Mouse (Mus musculus): Measurements from ENCODE around the gene Xxylt1.
A peak's percentile ranks its signal among the peaks of the same experiment; 100 is the strongest.

The Xxylt1 gene

DNA sequence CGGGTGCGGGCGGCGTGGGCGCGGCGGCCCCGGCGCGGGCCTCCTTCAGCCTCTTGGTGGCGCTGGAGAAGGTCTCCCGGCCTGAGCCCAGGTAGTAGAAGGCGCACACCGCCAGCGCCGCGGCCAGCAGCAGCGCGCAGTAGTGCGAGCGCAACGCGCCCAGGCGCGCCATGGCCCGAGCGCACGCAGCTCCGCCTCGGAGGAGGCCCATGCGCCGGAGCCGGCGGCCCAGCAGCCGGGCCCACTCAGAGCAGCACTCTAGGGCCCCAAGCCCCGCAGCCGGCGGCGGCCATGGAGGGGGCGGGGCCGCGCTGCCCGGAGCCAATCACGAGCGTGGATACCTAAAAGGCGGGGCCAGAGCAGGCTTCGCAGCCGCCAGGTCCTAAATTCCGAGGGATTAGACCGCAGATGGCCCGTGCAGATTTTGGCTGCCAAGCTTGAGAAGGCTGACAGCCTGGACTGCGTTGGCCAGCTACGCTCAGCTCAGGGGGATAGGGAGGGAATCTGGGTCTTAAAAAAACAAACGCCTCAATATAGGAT lies at the start of gene Xxylt1:
Gene Xxylt1, minus strand, starts transcription at position 308 of the 540 bp plus-strand sequence.
- peak; percentile 96 for DNase-seq

DNA sequence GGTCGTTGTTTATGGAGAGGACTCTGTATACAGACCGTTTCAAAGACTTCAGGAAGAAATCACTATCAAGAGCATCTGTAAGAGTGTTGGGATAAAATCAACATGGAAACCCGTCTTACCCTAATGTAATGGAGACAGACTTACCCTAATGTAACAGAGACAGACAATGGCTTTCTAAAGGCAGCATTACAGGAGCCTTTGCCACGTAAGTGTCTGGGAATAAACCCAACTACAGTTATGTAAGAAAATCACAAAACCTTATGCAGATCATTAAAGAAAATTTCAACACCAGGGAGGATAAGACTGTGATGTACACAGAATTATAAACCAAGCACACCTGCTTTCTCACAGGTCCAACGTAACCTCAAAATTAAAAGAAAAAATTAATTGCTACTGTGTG lies 46.9 kb upstream of the Xxylt1 start:
- no peak for DNase-seq

DNA sequence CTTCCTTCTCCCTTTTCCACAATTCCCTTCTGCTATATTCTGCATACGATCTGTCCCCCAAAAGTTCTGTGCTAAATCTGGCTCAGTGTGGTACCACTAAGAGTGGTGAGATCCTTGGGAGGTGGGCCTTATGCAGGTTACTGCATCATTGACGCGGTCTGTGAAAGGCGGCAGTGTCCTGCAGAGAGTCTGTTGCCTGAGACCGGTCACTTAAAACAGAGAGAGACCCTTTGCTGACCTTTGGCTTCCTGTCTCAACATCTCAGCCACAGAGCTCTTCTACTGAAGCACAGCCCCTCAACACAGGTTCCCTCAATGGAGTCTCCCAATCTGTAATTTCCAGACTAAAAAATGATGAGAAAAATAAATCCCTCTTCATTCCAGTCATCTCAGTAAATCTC lies 43.8 kb upstream of the Xxylt1 start:
- DNase-seq: no peak

DNA sequence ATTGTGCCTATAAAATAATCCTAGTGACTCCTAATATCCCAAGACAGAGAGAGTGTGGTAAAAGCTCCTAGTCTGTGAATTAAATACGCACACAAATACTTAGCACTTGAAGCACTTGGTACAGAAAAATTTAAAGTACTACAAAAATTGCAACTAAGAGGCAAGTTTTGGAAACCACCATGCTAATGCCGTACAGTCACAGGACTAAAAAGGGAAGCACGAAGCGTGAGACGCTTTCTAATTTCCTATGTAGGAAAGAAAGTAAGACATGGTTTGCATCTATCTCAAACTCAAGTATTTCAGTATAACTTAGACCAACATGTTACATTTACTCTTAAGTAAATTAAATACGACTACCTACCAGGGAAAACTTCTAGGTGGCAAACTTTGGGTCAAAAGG lies 40.4 kb upstream of the Xxylt1 start:
- no peak for DNase-seq

DNA sequence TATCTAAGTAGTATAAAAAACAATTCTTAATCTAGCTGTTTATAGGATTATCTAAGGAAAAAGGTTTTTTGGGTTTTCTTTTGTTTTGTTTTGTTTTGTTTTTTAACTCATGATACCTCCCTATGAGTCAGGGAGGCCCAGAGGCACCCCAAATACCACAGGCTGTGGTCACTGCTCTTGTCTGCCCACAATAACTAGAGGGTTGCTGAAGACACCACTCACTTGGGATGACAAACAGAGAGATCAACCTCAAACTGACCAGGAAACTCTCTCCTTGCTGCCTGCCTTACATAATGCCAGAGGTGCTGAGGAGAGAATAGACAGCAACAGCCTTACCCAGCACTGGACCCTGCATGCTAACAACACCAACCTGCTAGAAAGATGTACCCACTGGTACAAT lies 32.4 kb upstream of the Xxylt1 start:
- DNase-seq: no peak

DNA sequence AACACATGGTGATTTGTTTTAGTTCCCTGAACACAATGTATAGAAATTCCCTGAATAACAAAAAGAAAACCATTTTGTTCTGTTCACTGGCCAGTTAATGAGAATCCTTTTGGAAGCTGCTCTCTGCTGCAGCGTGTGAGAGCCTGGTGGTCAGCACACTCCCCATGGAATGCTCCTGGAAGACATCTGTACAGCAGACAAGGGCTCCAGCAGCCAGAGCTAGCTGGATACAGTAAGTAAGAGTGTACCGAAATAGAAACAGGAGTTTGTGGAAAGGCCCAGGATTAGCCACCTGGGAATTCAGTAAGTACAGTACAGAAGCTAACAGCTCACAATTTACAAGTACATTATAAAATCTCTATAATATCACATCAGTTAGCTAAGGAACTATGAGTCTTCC lies 20.1 kb upstream of the Xxylt1 start:
- DNase-seq: no peak

DNA sequence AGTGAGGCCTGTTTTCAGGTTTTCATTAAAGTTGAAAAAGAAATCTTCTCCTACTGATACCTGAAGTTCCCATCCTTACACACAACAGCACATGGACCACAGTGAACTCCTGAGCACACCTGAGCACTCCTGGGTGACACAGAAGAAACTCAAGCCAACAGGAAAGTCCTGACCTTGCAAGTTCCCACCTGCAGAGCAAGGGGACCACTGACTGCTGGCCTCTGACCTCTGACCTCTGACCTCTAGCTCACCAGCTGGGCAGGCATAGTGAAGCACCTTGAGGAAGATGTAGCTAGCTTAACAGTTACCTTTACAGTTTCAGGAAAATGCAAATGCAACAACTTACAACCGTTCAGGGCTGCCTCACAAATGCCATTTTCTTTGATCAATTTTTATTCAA lies 18.7 kb upstream of the Xxylt1 start:
- DNase-seq: no peak

DNA sequence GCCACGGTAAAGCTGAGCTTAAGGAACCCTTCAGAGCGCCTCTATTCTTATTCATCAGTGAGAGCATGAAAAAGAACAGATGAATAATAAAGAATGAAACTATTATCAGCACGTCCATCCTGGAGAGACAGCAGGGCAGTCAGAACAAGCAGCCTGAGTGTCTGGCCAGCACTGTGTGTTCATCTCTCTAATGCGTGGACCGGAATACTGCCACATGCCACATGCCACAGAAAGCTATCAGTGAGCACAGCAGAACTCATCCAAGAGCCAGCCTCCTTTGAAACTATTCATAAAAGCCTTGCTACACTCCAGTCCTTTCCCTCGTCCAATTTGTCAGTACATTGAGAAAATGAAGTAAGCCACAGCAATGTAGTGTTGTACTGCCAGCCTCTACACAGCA lies 12.8 kb upstream of the Xxylt1 start:
- no peak for DNase-seq

DNA sequence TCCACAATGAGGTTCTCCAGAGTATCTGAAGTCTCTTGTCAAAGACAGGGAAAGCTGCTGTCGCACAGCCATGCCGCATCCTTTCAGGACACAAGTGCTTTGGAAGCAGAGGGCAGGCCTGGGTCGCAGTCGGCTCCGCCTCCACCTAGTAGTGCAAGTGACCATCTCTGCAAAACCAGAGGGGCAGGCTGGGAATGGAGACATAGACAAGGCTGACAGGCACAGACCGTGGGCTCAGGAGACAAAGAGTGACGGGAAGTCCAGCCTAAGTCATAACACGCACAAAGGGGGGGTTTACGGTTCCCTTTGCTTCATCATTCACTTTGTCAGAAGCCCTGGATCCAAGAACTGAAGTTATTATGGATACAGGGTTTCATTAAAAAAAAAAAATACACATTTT lies 12.0 kb upstream of the Xxylt1 start:
- no peak for DNase-seq

DNA sequence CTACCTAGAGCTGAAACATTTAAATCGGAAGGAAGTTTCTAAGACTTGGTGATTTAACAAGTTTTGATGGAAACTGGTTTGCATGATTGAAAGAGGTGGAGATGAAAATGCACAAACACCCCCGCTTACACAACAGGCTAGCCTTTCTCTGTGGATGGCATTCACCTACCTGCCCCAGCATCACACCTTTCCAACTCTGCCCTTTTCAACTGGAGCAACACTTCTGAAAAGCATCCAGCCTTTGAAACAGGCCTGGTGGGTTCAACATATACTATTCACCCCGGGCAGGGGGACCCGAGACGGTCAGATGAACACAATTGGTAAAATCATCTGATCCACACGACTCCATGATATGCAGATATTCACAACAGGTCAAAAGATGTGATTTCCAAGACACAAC lies 659 bp upstream of the Xxylt1 start:
- no peak for DNase-seq

DNA sequence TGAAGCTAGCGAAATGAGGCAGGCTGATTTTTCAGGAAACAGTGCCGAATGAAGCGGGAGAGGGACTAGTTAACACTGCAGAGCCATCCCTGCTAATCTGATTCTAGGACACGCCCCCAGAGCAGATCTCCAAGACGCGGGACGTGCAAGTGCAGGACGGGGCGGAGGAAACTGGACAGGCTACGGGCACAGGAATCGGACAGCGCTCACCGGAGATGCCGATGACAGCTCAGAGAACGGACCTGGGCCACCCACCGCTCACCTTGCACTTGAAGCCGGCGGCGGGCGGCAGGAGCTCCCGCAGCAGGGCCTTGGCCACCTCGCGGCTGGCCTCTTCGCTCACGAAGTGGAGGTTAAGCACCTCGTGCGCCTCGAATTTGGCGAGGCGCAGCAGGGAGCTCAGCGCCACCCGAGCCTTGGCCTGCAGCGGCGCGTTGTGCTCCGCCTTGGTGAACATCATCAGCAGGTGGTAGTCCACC lies 620 bp downstream of the Xxylt1 start:
- peak; percentile 82 for DNase-seq

DNA sequence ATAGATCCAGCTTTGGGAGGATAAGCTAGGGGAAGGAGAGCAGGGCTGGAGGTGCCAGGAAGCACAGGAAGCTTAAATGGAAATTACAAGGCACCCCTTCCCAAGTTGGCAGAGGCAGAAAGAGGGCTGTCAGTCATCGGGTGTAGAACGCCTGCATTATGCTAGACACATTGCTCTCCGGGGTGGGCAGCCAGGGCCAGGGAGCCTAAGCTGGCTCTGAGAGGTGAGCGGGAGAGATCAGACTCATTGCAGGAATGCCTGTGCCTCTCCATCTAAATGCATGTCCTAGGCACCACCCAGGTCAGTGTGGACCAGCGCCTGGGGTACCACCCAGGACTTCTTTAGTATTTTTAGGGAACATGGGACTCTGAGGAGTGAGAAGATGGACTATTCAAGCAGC lies 3.8 kb downstream of the Xxylt1 start:
- no peak for DNase-seq

DNA sequence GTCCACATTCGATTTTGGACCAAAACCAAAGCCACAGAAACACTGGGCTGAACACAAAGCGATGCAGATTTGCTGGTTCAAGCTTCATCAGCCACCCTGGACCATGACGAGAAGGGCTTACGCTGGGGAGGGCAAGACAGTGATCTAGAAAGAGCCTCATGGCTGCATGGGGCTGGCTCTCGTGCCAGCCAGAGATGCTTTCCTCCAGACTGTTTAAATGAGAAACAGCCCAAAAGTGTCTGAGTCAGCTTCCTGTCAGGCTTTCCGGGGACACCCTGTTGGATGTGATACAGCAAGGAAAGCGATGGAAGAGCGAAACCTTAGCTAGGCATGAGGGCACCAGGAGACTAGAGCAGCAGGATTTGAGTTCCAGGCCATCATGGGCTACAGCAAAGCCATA lies 4.8 kb downstream of the Xxylt1 start:
- no peak for DNase-seq

DNA sequence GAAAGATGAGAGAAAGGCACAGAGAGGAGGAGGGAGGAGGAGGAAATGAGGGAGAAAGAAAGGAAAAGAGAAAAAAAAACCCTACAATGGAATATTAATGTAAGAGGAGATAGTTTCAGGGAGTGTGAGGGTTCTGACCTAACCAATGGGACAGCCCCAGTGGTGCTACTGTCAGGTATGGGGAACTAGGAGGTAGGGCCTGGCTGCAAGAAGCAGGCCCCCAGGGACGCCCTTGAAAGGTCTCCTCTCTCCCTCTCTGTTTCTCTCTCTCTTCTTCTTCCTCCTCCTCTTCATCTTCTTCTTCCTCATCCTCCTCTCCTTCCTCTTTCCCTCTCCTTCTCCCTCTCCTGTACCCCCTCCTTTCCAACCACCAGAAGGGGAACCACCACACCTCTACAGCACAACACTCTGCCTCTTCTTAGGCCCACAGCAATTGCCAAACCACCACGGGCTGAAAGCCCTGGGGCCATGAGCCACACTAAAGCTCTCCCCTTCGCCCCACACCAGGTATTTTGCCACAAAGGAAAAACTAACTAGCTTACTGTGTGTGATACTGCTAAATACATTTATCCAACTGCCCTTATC lies 6.8 kb downstream of the Xxylt1 start:
- DNase-seq: no peak

DNA sequence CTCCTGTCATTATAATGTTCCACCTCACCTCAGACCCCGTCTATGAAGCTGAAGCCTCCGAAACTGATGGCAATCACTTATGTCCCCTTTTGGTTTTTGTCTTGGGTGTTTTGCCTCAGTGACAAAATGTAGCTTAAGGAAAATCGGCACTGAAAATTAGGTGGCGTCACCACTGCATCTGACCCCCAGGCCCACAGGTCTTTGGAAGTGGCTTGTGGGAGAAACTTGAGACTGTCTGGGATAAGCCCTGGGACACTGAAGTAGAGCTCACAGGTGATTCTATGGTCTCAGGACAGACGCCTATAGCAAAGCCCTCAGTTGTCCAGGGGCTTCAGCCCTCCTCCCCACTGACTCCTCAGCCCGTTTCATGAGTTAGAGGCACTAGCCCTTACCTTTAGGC lies 9.5 kb downstream of the Xxylt1 start:
- DNase-seq: no peak

DNA sequence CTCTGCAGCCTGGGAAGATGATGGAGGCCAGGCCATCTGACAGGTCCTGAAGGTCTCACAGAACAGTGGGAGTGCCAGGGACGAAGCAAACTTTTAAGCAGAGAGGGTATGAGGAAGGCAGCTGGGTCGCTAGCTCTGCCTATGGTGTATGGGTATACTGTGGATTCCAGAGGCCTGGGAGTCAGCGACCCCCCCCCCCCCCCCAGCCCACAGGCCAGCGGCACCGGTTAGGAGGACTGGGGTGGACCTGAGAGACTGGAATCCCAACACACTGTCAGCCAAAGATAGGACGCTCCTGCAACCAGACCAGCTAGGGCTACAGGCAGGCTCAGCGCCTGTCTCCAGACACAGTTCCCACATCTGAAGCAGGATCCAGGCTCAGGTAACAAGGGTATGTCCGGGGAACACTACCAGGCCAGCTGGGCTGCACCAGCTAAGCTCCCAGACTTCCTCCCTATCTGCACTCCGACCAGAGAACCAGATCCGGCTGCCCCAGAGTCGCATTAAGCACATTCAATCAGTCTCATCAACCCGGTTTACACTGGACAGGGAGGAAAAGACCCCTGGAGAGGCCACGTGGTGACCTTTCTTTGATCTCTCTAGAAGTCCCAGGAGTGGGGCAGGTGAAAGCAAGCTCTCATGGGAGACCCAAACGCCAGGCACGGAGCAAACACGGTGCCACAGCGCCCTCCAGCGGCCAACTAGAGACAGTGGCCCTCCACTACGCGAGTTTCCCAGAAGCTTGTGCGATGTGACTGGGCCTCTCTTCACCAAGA lies 10.7 kb downstream of the Xxylt1 start:
- peak; percentile 91 for DNase-seq

DNA sequence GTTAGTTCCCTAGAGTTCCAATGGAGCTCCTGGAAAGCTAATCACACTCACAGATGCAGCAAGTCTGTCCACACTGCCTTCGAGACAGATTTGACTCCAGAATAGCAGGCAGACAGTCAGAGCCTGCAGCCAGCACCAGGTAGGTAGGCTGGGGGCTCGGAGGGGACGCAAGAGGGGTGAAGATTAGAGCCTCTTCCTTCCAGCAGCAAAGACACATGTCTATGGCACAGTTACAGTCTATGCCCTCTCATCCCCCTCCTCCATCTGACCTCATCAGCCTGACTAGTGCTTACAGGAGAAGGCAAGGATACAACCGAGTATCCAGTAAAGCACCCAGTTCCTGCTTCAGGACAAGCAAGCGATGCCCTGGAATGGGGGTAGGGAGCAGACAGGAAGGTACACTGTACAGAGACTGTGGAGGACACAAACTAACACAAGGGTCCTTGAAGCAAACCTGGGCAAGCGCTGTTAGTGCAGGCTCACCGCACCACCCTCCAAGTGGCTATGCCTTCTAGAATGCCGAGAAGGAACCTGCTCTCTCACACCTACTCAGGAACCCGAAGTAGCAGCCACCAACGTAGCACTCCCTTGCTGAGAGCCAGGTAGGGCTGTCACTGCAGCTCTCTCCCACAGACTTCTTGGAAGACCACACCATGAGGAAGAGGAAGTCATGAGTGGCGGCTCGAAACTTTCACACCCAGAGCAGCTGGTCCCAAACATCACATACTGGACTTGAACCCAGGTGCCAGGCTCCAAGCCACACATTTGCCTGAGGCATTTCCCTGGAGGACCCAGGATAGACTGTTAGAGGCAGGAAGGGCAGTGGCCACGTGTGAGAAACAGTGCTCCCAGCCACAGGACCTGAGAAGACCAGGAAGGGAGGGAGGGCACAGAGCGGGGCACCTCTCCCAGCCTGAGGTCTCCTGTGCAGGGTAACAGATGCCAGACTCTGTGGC lies 11.7 kb downstream of the Xxylt1 start:
- DNase-seq: no peak

DNA sequence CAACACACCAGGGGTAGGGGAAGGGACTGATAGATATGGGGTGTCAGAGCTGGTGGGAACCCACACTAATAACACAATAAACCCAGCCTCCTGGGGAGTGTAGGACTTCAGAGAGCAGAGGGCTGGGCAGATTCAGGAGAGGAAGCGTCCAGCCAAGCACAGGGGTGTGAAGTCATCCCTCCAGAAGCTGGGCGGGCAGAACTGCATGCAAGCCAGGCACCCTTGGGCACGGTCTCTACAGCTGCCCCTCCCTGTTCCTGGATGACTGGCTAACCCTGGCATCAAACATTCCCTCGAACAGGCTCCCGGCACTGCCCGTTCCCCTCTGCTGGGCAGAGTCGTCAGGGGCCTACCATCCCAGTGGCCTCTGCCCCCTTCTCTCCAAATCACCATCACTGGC lies 13.0 kb downstream of the Xxylt1 start:
- peak; percentile 85 for DNase-seq

DNA sequence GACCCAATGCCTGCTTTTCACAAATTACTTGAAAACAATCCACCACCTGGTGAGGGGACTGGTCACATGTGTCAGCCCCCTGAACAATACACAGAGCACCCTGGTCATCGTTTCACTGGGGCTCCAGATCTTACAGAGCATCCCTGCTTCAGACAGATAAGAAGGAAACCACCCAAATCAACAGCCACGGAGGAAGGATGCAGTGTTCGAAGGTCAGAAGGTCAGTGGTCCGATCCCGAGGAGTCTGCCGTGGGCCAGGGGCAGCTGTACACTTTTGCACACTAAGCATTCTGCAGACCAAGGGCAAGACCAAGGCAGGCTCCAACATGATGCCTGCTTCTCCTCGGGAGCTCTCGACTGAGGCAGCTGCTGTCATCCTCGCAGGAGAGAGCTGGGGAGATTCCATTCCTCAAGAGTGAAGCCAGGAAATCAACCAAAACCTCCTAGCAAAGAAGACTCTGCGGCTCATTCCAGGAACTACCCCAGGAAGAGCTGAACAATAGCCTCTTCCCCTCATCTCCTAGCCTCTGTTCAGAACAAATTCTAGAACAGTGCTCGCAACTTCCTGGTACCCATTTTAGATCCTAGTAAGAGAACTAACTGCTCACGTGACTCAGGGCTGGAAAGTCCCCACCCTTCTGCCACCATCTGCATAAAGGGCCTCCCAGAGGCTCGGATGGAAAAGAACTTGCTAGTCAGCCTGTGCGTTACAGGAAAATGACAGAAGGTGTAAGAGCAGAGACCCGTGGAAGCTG lies 14.7 kb downstream of the Xxylt1 start:
- DNase-seq: peak; percentile 79

DNA sequence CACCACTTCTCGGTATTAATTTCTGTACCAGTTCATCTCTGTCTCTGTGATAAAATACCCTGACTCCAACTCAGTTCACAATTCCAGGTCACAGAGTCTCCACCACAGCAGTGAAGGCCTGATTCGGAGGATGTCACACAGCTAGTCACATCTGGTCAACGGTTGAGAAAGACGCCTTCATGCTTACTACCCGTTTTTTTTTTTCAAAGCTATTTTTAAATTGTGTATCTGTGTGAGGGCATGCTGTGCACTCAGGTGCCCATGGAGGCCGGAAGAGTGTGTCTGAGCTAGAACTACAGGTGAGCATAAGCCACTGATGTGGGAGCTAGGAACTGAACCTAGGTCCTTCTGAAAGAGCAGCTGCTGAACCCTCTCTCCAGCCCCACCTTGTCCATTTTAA lies 16.4 kb downstream of the Xxylt1 start:
- no peak for DNase-seq

DNA sequence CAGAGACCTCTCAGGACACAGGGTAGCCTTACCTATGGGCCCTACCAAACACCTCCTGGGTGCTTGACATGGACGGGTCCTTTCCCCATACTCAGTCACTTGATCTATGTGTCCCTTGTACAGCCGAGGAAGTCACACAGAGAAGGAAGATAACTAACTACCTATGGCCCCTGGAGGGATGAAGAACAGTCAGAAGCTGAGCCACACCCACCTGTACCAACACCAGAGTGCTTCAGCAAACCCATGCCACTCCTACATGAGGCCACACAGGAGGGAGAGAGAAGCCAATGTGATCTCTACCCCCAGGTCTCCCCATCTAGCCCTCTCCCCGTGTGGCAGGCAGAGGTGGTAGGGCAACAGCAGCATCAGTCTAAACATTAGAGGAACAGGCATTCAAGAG lies 18.3 kb downstream of the Xxylt1 start:
- DNase-seq: no peak

DNA sequence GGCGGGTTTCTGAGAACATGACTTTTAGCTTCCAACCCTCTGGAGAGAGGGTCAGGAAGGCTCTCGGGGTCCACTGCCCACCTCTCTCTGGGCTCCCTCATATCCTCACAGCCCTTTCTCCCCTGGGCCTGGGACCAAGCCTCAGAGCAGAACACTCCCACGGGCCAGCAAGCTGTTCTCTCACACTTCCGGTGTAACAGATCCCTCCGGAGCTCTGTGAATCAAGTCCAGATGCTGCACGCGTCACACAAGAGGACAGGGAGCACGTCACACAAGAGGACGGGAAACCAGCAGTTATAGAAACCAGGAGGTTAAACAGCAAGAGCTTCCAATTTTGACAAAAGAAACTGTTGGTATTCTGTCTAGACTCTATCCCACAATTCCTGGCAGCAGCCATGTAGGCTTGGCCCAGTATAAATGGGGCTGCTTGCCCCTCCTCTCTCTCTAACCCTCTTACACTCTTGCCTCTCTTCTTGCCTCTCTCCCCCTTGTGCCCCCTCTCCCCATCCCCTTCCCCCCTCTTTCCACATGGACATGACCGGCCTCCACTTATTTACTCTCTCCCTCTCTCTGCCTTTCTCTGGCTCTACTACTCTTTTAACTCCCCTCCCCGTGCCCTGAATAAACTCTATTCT lies 19.9 kb downstream of the Xxylt1 start:
- DNase-seq: no peak

Measured in lung, postnatal 36 days (tissue).